Mouse (Mus musculus) ovary, postnatal 10 days (tissue): ENCODE data around the gene Esrrg.
A peak's percentile ranks its signal among the peaks of the same experiment; 100 is the strongest.

Experiments
- DNase-seq: peaks from one replicate; pipeline ENCODE4 v3.0.0; 2022; ENCODE audit warnings: low spot score

Gene Esrrg

DNA sequence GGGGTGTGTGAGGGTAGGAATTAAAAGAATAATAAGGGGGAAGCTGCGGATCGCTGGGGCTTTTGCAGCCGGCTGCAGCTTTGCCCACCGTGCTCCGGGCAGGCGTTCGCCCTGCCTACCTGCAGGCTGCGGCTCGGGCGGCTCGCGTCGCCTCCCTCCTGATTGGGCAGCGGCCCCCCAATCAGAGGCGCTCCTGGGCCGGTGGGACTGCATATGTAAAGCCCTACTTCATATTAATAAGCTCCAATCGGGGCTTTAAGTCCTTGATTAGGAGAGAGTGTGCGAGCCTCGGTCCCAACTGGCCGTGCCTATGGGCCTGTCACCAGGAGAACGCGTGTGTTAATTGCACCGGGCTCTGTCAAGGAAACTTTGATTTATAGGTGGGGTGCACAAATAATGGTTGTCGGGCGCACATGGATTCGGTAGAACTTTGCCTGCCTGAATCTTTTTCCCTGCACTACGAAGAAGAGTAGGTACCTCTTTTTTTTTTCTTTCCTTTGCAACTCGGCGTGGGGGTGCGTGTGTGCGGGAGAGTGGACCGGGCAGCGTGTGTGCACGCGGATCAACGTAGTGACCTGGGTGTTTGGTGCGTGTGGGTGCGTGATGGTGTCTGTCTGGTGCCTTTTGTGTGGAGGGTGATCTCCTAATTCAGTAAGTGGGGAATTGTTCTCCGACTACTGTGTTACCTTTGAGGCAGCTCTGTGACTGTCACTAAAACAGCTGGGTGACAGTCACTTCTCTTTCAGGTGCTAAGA lies 389.2 kb downstream of the Esrrg start:
- DNase-seq, result peak; percentile 6

DNA sequence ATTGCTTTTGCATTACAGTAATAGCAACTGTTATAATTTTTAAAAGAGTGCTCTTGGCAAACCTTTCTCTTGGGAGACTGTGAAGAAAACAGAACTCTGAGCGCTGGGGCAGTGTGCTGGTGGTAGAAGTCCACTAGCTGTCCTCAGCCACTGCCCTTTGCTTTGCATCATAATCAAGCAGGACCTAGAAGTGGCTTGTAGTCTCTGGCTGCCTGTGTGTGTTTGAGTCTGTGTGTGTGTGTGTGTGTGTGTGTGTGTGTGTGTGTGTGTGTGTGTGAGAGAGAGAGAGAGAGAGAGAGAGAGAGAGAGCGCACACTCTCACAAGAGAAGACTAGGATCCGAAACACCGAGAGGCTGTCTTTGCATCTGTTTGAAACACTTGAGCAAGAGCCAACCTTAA lies 390.5 kb downstream of the Esrrg start:
- no peak for DNase-seq

DNA sequence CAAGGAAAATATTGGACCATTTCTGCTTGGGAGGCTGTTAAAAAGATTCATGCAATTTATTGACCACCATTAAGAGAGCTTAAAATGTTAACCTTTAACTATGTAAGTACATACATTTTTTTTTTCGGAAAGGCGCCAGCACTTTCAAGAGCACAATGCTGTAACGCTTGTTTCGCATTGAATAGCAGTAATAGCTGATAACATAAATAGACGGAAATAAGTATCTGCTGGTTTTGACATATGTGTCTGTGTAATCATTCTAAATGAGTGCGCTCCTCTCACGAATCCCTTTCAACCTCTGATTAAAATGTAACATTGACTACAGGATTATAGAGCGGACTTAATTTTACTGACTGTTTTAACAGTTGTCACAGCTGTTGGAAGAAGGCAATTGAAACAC lies 391.6 kb downstream of the Esrrg start:
- no peak for DNase-seq

DNA sequence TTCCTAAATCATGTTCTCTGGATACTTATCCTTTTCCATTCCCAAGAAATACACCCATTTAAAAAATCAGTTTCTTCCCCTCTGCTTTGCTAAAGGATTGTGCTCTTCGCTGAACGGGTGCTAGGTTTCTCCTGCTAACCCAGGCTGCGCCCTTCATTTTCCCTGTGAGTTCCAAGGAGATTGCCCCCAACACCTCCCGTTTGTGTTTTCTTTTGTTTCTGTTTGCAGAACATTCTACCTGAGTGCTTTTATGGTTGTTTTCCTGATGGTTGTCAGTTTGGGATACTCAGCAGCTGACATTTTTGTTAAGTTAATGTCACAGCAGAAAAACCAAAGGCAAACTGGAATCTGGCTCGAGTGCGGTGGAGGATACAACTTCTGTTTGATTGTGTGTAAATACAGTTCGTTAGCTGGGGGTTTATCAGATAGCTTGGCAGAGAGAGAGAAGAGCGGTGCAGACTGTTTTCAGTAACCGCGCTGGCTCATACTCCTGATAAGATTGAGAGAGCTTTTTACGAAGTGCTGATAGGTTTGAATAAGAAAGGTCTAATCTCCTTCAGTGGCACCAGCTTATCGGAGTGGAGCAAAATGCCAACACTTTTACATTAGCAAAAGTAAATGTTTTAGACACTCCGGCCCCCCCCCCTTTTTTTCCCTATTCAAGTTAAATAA lies 398.4 kb downstream of the Esrrg start:
- no peak for DNase-seq

DNA sequence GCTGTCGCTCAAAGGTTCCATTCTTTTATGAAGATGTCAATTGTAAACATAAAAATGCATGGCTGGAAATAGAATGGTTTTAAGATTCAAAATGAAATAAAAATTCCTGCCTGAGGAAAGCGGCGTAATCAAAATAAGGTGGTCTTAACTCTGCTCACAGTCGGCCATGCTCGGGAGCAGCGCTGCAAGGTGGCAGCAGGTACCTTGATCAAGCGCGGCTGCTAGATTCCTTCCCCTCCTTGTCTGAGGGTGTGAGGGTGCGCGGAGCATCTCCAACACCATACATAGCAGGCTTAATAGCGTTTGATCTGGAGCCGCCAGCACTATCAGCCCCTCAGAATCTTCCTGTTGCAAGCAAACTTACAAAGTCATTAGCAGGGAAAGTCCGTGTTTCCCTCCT lies 399.9 kb downstream of the Esrrg start:
- DNase-seq, result no peak

DNA sequence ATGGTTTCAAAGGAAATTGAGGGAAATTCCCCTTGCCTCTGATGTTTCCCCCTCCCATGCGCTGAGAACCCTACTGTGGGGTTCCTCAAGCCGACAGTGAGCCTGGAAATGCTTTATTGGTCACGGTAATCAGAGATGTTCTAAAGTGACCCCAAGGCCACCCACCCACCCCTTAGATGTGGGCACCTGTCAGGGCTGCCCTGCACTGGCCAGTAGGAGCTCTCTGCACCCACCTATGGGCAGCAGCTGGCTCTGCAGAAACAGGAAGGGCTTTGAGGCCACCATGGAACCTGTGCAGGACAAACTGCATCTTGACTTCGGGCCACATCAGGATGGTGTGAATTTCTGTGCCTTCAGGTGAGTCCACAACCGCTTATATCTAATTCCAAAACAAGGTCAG lies 401.3 kb downstream of the Esrrg start:
- no peak for DNase-seq

DNA sequence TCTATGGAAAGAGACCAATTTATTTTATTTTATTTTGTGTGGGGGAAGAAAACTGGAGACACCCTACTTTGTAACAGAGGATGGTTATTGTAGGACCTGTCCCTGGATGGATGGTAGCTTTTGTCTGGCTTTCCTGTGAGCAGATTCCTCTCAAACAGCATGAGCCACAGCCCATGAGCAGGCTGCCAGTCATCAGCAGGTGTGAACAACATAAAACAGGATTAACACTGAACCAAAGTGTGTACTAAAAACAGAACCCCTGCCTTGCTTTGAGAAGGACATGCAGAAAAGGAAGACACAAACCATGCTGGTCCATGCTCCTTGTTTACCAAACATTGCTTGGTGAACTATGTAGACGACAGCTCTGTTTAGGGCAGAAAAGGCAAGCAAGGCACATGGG lies 402.3 kb downstream of the Esrrg start:
- DNase-seq, result no peak

DNA sequence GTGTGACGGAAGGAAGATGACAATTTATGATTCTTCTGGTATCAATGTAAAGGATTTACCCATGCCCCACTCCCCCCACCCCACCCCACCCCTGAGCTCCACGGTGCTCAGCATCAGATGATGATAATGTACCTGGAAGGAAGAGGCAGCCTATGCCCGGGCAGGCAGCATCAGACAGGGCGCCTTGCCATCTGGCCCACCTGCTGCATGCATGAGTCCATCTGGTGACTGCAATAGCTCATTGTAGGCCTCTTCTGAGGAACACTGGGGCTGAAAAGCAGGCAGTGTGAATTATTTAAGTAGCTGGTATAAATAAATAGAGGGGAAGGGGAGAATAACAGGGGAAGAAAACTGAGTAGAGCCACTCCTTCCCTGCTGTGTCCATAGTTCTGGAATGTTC lies 405.8 kb downstream of the Esrrg start:
- DNase-seq, result no peak

DNA sequence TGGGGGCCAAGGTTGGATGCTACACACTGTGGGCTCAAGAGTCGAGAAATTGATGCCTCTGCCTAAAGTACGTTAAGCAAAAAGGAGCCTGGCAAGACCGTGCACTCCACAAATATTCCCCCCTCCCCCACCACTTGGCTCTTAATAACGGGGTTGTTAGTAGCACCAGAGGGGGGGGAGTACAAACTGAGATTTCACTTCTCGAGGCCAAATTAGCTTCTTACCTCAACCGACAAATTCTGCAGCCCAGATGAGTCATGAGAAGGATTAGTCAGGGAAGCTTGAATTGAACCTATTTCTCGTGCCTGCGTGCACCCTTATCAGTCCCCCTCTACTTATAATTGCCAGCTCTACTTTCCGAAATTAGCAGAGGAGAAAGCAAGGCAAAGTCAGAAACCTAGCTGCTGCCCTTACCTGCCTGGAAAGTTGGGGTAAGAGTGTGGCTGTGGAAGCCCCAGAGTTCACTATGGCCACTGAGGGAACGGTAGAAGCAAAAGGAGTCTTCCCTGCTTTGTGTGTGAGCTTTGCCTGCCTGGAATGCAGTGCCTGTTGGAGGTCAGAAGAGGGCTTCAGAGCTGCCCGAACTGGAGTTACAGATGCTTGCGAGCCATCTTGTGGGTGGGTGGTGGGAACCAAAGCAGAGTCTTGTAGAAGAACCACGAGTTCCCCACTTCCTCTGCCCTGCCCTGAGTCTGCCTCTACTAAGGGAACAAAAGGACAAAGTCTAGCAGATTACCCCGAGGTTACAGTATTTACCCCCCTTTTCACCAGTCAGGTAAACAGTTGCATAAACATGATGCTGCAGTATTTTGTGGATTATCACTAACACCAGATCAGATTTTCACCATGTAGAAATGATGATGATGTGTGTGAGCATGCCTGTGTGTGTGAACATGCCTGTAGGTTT lies 409.6 kb downstream of the Esrrg start:
- no peak for DNase-seq

DNA sequence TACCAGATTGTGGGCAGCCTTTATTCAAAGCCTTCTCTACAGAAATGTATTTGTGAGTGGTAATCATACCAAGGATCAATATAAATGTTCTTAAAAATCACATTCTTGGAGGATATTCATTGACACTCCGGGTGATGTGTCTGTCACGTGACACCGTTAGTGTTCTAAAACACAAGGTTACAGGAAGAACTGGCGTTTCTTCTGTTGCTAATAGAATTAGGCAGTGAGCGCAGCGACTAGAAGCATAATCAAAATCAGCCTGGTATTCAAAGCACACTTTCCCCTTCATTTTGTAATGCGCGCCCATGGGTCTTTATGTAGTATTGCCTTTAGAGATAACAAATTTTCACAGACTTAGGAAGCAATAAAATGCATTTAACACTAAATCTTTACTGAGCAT lies 420.6 kb downstream of the Esrrg start:
- no peak for DNase-seq

DNA sequence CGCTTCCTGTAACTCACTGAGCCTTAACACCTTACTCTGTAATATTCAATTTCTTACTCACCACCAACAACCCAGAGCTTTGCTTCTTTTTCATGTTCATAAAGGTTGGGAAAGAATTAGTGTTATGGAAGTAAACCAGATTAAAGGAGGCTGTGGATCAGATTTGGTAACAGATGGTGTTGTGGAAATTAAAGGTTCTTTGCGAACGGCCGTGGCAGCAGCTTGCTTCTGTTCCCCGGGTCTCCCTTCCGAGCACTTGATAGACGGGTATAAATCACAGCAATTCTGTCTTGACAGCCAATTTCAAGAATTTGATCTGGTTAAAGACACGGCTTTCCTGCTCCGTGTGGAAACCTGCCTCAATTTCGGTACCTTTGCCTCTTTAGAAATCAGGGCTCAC lies 421.5 kb downstream of the Esrrg start:
- no peak for DNase-seq

DNA sequence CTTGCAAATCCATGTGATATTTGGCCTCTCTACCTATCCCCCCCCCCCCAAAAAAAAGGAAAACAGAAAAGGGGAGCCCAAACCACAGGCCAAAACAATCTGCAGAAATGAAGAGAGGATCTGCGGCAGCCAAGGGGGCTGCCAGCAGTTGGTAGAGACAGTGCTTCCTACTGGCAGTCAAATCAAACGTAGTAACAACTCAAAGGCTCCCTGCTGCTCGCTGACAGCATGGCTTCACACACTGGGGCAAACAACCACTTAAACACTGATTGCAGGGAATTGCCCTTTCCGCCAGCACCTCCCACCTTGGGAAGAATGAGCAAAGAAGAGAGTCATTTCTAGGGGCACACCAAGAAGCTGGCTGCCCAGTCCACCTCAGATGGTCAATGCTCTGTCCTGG lies 422.7 kb downstream of the Esrrg start:
- no peak for DNase-seq

DNA sequence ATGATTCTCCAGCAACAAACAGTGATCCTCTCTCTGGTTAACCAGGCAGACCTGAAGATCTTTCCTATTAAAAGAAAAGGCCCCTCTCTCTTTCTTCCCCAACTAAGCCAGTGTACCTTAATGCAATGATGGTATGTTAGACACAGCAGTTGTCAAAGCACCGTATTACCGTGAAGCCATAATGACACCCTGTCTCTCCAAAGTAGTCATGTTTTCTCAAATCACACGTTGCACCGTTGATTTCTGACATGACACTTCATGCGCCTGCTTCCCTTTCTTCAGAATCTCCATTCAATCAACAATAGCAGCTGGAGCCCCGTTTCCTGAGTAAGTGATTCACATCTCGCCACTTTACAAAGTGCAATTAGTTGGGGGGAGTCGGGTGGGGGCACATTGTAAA lies 427.4 kb downstream of the Esrrg start:
- DNase-seq, result no peak

DNA sequence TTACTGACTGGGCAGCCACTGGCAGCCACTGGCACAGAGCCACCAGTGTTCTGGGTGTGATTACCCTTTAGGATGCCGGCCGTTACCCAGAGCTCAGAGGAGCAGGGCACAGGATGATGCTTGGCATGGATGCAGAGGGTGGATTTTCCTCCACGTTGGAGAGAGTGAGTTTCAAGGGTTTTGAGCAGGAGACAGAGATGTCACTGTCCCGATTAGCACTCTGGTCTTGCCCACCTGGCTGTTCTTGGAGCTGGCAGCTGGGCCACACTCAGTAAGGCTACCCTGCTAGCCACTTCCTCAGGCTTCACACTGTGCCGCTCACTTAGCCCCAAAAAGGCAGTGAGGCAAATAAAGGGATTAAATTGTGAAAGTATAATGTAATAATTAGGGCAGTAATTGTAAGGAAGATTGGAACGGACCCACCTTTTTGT lies 438.1 kb downstream of the Esrrg start:
- no peak for DNase-seq

DNA sequence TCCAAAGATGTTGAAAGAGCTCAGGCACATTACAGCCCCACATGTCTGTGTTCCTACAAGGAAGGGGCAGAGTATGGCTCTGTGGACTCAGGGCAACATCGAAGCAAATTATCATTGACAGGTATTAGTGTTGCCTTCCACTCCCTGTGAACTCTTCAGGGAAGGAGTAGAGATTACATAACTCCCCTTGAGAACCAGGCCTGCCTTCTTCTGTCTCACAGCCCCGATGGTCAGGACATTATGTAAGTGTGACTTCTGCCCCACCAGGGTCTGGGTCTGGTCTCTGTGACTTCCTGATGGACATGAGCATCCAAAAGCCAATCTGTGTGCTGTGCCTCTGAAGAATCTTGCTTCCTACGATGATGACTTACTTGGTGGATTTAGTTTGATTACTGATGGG lies 438.6 kb downstream of the Esrrg start:
- no peak for DNase-seq

DNA sequence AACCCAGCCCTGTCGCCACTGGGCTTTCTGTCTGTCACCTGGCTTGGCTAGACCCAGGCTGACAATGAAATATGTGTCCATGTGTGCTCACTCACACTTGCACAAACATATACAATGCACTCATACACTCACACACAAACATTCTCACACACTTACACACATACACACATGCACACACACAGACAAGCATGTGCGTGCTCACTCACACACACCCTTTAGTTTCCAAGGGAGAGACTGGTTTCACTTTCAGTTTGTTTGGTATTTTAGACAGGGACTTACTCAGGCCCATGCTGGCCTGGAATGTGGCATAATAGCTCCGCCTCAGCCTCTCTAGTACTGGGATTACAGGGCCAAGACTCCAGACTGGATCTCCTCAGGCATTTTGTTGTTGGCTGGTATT lies 447.3 kb downstream of the Esrrg start:
- DNase-seq, result no peak

DNA sequence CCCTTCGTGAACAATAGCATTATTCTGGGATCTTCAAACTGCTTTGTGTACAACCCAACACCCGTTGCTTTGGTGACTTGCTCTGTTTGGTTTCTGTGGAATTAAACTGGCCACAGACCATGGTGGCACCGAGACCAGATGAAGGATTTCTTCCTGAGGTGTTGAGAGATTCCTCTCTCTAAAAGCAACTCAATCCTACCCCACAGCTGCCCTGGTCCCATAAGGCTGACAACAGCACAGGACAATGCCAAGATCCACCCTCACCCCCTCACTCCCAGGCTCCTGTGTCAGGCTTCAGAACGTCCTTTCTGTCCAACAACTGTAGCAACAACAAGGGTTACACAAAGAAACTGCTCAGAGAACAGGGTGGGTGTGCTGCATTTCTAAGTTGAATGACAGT lies 449.3 kb downstream of the Esrrg start:
- no peak for DNase-seq

DNA sequence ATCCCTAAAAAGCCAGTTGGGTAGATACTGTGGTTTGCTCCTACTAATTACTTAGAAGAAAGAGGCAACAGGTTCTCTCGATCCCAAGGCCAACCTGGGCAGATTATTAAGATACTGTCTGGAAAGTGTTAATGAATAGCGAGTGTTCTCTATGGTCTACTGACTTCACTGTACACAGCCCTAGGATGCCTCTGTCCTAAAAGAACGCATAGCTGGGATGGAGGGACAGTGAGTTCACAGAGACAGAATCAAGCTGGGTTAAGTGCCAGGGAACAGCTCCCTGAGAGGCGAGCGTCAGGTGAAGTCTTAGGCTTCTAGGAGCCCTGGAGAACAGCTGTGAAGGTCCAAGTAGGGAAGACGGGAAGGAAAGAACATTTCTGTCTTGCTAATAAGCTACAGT lies 450.4 kb downstream of the Esrrg start:
- no peak for DNase-seq

DNA sequence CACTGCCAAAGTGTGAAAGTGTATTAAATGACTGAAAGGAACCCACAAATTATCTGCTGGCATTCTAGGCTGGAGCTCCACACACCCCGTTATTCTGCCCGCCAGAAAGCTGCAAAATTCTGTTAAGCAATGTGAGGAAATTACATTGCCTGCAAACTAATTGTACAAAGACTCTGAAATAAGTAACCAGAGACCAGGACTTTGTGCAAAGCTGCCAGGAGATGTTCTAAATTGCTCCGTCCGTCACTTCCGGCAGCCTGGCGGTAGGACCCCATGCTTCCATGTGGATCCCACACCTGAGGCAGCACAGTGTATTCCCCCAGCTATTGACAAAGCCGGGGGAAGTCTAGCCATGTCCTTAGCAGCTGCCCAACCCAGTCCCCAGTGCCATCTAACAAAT lies 451.9 kb downstream of the Esrrg start:
- DNase-seq, result no peak

DNA sequence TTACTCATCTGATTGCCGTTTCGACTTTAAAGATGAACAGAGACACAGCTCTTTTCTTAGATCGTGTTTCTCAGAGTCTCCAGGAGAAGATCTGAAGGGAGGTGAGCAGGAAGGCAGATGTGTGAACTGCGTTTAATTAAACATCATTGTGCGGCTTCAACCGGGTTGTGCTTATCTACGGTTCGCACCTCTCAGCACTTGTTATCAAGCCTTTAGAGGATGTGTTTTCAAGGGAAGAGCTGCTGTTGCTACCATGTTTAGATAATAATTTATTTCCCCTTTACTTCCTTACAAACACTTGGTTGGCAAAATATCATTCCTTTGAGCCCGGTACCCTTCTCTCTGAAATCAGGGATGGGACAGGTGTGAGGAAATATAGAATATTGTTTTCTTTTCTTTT lies 460.2 kb downstream of the Esrrg start:
- no peak for DNase-seq

DNA sequence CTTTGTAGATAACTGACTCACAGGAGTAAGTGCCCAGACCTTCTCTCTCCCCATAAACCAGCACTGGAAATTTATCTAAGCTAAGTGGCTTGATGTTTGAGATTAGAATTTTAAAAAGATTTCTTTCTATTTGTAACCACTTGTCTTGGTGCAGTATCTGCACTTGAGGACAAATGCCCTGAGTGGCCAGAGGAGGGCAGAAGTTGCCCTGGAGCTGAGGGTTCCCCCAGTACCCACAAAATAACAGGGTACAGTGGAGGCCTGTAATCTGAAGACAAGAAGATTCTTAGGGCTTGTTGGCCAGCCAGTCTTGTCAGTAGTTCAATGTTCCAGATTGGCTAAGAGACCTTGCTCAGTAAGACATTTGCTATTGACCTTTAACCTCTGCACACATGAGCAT lies 461.3 kb downstream of the Esrrg start:
- DNase-seq, result no peak

DNA sequence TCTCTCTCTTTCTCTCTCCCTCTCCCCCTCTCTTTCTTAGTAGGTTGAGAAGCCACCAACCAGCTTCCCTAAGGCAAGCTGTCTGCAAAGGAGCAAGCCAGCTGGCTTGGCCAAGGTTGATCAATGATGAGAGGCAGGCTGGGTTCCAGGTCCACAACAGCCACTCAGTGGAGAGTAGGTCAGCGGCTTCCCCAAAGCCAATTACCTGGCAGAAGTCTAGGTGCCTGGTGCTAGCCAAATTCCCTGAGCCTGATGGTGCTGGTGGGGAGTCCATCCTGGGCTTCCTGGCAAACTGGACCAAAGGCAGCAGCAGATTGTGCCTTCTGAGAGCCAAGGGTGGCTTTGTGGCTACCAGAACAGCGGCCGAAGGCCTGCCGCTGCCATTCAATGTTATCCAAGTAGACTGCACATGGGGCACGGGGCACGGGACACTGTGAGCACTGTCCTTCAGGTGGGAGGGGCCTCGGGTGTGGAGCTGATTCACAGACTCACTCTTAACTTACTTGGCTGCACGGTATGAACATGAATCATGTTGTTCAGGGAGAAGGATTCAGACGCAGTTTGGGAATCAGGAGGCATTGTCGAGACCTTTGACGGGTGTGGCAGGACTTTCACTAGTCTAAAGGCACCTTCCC lies 469.1 kb downstream of the Esrrg start:
- DNase-seq, result no peak
